Mouse (Mus musculus) right cerebral cortex, postnatal 10 days (tissue): ENCODE measurements around the gene Paqr5.
A peak's percentile ranks its signal among the peaks of the same experiment; 100 is the strongest.

Source experiments
- DNase-seq, 2 experiments: peaks; one replicate each; pipeline ENCODE4 v3.0.0; 2021; ENCODE audit warnings: low spot score in 2 of 2

Gene Paqr5

GRCm38 (mm10) chr9:62026600-62026999 is at the start of gene Paqr5:
Gene Paqr5 (minus strand): TSS chr9:62026856.
- DNase-seq: no peak

DNA sequence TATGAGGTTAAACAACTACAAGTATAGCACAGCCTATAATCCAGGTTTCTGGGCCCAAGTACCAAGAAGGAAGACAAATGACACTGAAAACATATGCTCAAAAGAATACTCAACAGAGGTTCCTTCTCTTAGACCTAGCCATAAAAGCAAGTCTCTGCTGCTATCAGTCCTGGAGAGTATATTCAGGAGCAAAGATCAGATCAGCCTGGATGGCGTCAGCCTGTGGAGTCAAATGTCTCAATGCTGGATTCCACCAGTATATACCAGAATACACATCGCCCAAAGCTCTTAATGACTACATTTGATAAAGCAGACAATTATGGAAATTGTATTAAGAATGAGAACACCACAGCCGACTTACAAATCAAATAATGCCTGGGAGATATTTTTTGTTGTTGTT is 35.6 kb upstream of the Paqr5 start:
- DNase-seq: peak in 1 of 2 experiments; percentile 13

DNA sequence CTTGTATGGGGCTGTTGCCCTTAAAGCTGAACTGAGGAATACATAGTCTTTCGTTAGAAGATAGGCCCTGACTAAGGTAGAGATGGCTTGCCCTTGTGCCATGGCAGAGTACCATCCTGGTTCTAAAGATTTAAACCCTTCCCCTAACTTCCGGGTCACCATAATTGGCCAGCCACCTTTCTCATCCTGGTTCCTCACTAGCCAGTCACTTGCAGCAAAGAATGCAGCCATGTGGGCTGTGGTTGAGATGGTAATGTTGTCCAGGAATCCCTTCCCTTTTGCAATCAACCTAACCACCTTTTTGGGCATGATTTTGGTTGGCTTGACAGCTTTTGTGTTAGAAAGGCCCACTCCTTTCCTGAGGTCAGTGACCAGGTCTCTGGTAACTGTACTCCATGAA is 33.8 kb upstream of the Paqr5 start:
- peak in 1 of 2 experiments; percentile 12 for DNase-seq

DNA sequence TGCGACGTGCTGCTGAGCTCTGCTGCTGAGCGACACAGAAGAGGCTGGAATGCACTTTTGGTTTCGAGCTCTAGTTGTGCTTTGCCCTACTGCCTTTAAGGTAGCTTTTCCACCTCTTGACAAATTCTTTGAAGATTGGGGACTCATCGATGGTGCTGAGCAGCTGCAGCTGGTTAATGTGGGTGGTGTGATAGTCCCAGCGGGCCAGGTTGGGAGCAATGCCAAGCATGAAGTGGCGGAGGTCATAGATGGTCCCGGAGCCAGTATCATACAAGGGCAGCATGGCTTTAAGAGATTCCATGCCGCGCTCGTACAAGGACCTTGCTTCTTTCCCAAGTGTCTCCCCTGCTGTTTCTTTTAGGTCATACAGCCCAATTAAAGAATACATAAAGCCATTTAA is 33.3 kb upstream of the Paqr5 start:
- peak in 1 of 2 experiments; percentile 14 for DNase-seq

GRCm38 (mm10) chr9:62057881-62058506 is 31.3 kb upstream of the Paqr5 start:
- DNase-seq: peak in 1 of 2 experiments; percentile 14

DNA sequence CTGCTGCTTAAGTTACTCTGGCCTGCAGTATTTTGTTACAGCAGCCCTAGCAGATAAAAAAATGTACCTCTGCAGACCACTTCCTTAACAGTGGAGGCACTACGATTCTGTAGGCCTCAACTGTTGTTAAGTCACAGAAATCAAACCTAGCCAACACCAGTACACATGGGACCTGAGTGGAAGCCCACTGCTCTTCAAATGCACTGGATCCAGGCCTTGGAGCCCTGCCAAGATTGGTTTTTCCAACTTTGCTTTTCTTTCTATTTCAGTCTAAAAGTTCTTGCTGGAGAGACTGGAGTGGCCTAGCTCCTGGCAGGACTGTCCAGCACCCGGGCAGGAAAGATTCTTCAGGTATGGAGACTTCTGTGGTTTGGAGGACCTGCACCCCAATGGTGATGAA is 29.6 kb upstream of the Paqr5 start:
- peak in 1 of 2 experiments; percentile 18 for DNase-seq

- peak; percentile 53 to 60 for DNase-seq
Measured at GRCm38 (mm10) chr9:62050801-62051200, 24.1 kb upstream of the Paqr5 start.

GRCm38 (mm10) chr9:62049166-62049565 is 22.5 kb upstream of the Paqr5 start:
- no peak for DNase-seq

DNA sequence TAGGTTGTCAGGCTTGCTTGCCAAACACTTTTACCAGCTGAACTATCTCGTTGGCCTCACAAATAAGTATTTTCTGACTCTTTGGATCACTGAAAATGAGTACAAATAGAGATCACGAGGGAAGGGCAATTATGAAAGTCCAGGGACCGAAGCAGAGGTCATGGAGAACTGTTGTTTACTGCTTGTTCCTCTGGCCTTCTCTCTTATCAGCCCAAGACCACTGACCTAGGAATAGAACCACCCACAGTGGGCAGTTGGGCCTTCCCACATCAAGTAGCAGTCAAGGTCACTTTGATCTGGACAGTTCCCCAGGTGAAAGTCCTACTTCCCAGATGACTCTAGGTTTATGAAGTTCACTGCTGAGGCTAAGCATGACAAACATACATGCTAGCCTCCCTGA is 15.5 kb upstream of the Paqr5 start:
- DNase-seq: no peak

GRCm38 (mm10) chr9:62040008-62040608 is 13.5 kb upstream of the Paqr5 start:
- peak; percentile 88 to 94 for DNase-seq

DNA sequence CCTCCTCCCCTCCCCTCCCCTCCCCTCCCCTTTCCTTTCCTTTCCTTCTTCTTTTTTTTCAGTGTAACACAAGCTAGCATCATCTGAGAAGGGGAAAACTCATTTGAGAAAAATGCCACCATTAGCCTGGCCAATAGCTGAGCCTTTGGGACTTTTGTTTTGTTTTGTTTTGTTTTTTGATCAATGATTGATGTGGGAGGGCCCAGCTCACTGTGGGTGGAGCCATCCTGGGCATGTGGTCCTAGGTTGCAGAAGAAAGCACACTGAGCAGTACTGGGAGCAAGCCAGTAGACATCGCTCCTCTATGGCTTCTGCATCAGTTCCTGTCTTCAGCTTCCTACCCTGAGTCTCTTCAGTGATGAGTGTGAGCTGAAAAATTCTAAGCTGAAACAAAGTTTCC is 9.2 kb upstream of the Paqr5 start:
- DNase-seq: no peak

- no peak for DNase-seq
Measured at GRCm38 (mm10) chr9:62032206-62032605, 5.5 kb upstream of the Paqr5 start.

GRCm38 (mm10) chr9:62028072-62028471 is 1.4 kb upstream of the Paqr5 start:
- no peak for DNase-seq

GRCm38 (mm10) chr9:62025056-62025455 is 1.6 kb downstream of the Paqr5 start:
- DNase-seq: no peak

- DNase-seq: no peak
Measured at GRCm38 (mm10) chr9:62023879-62024278, 2.8 kb downstream of the Paqr5 start.

DNA sequence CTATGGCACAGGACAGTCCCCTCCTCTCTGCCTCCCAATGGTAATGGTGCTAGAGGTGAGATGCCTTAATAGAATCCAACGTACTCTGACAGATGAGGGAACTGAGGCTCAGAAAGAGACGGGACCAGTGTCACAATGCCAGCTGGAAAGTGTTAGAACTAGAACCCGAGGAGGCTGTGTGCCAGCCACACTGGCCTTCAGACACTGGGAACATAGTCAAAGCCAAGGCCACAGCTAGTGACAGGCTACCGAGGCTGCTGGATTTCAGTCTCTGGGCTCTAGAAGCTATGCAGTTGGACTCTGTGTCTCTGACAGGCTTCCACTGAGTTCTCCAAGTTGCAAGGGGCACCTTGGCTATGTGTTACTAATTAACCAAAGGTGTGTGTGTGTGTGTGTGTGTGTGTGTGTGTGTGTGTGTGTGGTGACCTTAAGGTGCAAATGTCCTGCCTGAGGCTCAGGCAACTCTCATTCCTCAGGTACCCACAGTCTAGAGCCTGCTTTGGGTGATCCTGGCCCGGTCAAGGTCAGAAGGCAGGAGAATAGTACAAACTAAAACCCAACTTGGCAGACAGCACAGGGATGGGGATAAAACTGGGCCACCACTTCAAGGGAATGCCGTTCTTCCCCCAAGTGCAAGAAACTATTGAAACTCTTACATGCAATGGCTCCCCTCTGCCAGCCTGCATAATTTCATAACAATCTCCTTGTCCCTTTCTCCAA is 3.5 kb downstream of the Paqr5 start:
- DNase-seq: no peak

DNA sequence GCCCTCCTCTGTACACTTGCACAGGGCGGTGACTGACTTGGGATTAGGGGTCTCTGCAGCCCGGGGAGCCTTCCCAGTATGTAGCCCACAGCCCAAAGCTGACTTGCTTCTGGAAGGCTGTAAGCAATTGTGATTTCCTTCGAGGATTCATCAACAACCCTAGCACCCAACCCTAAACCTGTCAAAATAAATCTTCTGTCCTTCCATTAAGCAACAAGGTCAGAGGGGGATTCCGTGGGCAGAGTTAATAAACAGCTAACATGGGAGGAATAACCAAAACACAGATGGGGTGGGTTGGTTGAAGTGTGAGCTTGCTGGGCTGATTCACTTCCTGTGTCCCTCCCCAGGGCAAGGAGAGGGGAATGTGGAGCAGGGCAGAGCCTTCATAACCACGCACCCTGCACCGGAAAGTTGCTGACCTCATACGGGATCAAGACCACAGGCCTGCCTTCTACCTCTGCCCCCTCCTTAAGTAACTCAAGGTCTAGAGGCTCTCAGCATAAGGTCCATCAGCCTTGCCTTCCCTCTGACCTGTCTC is 5.0 kb downstream of the Paqr5 start:
- DNase-seq: no peak

DNA sequence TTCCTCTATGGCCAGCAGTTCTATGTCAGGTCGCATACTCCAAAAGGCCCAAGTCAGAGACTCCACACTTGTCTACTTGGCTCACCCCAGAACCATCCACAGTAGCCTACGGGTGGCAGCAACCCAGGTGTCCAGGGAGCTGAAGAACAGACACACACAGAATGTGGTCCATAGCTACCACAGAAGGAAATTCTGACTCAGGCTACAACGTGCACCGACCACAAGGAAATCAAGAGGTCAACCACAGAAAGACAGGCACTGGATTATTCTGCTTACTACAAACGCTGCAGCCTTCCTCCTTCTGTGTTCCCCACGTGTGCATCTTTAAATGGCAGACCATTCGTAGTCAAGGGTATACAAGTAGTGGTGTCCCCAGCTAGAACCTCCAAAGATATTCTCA is 6.4 kb downstream of the Paqr5 start:
- no peak for DNase-seq

- no peak for DNase-seq
Measured at GRCm38 (mm10) chr9:62018229-62019093, 8.2 kb downstream of the Paqr5 start.

DNA sequence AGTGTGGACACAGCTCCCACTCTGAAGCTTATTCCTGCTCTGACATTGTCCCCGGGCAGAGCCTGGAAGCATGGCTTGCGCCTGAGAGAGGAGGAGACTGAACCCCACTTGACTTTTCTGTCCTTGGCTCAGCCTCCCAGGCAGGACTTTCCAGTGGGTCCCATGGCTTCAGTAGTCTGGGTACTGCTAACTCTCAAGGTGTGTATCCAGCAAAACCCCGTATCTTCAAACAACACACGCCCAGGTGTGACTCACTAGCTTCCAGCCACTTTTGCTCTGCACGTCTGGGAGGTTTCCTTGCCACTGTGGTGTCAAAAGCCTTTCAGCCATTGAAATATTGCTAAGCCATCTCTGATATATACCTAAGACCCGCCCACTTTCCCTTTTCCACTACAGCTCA is 9.3 kb downstream of the Paqr5 start:
- DNase-seq: no peak

GRCm38 (mm10) chr9:62015504-62015903 is 11.2 kb downstream of the Paqr5 start:
- DNase-seq: no peak
